Mouse (Mus musculus) frontal cortex, adult 2 months (tissue): ENCODE data around the gene Adpgk. TPM values are rescaled to one million over a fixed set of nuclear protein-coding genes. Genes with fewer than 3 reads are reported as not detected.
"Not testable (repeated sequence)": the region's sequence is repeated elsewhere in the genome, so short reads cannot be mapped to it uniquely, and the experiment has no call there.

Source experiments
- DNase-seq, 2 experiments: peaks; one replicate each; pipeline ENCODE4 v3.0.0; 2022; ENCODE audit warnings: low spot score in 1 of 2; ENCODE audit errors: extremely low spot score in 1 of 2
- polyA plus RNA-seq: library from polyadenylated mRNA; depleted of rRNA; stranded (reverse); fragments of >200 nt; gene quantifications from 2 replicates; pipeline ENCODE4 v1.2.3, GENCODE M21; 2012; rRNA removed

Adpgk gene
- polyA plus RNA-seq, 1 experiment, result 18.0 TPM

DNA sequence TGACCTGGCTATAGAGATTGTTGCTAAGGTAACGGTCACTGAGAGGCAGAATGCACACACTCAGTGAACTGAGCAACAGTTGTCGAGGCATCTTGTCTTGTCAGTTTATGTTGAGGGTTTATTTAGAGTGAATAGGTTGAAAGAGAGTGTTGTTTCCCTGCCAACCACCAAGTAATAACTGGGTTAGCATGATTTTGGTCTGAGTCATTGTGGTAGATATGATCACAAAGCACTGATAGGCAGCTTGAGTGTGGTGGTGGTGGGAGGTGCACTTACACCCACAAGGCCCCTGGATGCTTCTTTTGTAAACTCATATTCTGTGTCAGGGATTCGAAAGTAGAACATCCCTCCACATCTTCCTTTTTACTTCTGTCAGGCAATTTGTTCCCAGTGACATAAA lies 69.1 kb downstream of the Adpgk start:
- not testable (repeated sequence) for DNase-seq

DNA sequence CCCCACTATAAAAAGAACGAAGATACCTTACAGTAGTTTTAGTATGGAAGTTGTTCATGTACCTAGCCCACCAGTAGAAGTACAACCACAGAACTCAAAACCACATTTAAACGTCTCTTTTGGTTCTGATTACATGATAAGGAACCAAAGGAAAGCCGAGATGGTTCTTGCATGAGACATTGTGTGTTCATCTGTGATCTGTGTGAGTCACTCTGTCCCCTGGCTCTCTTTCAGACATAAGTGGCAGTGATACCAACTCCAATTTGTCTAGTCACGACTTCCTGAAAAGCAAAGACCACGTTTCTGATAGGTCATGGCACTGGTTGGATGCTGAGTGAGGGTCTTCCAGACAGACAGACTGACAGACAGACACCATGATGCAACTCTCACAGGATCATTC lies 77.9 kb downstream of the Adpgk start:
- no peak for DNase-seq

DNA sequence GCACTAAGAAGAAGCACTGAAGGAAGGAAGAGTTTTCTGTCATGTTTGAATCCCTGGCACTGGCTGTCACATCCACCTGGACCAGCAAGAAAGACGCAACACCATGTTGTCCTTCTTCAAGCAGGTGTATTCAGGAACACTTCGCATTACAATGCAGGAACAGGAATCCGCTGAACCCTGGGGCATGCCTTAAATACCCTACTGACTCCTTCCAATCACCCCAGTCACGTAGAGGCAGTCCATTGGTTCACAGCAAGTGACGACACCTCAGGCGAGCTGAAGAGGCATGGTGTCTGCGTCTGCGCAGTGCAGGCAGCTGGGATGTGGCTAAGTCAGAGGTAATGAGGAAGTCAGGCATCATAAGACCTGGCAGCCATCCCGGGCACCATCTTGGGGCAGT lies 78.3 kb downstream of the Adpgk start:
- no peak for DNase-seq

Other genes with a start within 250 kb of the Adpgk start
- 34.4 and 37.3 TPM in 2 replicates for gene Bbs4, start 62.0 kb downstream of the Adpgk start, polyA plus RNA-seq
- 50.1 and 53.1 TPM in 2 replicates for gene Arih1, start 195.1 kb downstream of the Adpgk start, polyA plus RNA-seq
- 59.6 and 59.9 TPM in 2 replicates for gene Hexa, start 248.0 kb downstream of the Adpgk start, polyA plus RNA-seq
- gene Tmem202, start 248.3 kb downstream of the Adpgk start, polyA plus RNA-seq, result 2.5 and 3.6 TPM in 2 replicates